Mouse (Mus musculus): ENCODE measurements around the gene Il17rc. TPM values are rescaled to one million over a fixed set of nuclear protein-coding genes. Genes with fewer than 3 reads are reported as not detected.

Il17rc gene
- total and polyA plus RNA-seq, 2 experiments from 2014 or later = 5.2 to 9.0 TPM

DNA sequence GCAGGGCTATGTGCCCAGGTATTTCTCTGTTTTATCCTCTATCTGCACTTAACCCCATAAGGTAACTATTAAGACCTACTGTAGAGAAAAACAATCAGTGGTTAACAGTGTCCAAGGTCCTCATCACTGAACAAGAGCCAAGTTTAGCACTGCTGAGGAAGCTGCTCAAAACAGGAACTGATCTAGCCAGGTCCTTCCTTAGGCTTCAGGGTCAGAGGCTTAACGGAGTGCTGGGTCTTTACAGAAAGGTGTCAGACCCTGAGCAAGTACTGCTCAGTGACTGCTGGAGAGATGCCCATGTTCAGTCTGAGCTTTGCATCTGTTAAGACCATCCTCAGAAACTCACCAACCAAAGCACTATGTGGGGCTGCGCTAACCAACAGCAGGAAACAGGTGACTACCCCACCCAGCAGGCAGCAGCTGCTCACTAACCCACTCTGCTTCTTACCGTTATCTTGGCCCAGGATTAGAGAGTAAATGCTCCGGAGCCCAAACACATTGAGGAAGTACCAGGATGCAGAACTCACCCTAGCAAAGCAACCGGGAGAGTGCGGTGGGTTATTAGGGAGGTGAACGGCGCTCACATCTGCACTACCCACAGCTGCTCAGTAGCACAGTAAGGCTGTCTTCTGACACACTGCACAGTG, 46.3 kb downstream of the Il17rc start:
- 90% methylated on average over 8 of the region's 8 CpGs for WGBS
- Histone ChIP-seq H3K4me1 (ENCODE audit: insufficient read depth, low read length) (no peaks in the 10 kb centered on the region), H3K27ac (no peak overlapping the region), H3K27me3 (ENCODE audit: insufficient read depth, low read length) (no peaks in the 10 kb centered on the region), H3K9ac (replicated peaks; ENCODE audit: low read length) (no peak overlapping the region), H3K36me3 (ENCODE audit: insufficient read depth, low read length) (peaks cover 81% of the 10 kb centered on the region), H3K9me3 (ENCODE audit: low read length) (no peaks in the 10 kb centered on the region), H3K4me3 (ENCODE audit: low read length) (no peak overlapping the region), H3K4me2 (ENCODE audit: low read depth, low read length) (no peak overlapping the region)
- no peak for DNase-seq (ENCODE audit: low spot score)
- no peak for TF ChIP-seq CTCF (IDR thresholded peaks at IDR 0.05; ENCODE audit: low read depth)
- ATAC-seq = no peak

DNA sequence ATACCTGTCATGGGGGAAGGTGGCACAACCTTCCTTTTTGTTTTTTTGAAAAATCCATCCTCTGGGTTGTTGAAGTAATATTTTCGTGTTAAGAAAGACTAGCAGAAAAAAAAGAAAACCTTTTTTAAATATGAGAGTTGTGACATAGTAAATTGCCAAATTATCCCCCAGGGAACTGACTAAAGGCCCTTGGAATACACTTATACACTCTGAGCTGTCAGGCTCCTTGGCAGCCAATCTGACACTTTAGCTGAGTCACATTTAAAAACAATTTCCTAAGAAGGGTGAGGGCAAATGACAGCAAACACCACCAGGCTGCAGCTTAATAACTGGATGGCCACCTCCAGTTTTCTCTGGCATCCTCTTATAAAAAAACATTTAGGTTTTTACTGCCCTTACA, 51.1 kb downstream of the Il17rc start:
- Histone ChIP-seq H3K4me3 (ENCODE audit: low read length) (no peak overlapping the region), H3K27me3 (ENCODE audit: insufficient read depth, low read length) (no peaks in the 10 kb centered on the region), H3K9me3 (ENCODE audit: low read length) (no peaks in the 10 kb centered on the region), H3K36me3 (ENCODE audit: insufficient read depth, low read length) (peaks cover 56% of the 10 kb centered on the region), H3K4me2 (ENCODE audit: low read depth, low read length) (no peak overlapping the region), H3K27ac (no peak overlapping the region), H3K9ac (replicated peaks; ENCODE audit: low read length) (no peak overlapping the region), H3K4me1 (ENCODE audit: insufficient read depth, low read length) (no peaks in the 10 kb centered on the region)
- WGBS = 88% methylated on average over 1 of the region's 1 CpGs
- ATAC-seq (no peak), DNase-seq (ENCODE audit: low spot score) (no peak)
- no peak for TF ChIP-seq CTCF (IDR thresholded peaks at IDR 0.05; ENCODE audit: low read depth)

- Histone ChIP-seq H3K4me3 (ENCODE audit: low read length) (no peak overlapping the region), H3K27ac (no peak overlapping the region), H3K4me2 (ENCODE audit: low read depth, low read length) (no peak overlapping the region), H3K36me3 (ENCODE audit: insufficient read depth, low read length) (peaks cover 45% of the 10 kb centered on the region), H3K4me1 (ENCODE audit: insufficient read depth, low read length) (no peaks in the 10 kb centered on the region), H3K27me3 (ENCODE audit: insufficient read depth, low read length) (no peaks in the 10 kb centered on the region), H3K9me3 (ENCODE audit: low read length) (no peaks in the 10 kb centered on the region), H3K9ac (replicated peaks; ENCODE audit: low read length) (no peak overlapping the region)
- 88% methylated on average over 8 of the region's 8 CpGs for WGBS
- DNase-seq (ENCODE audit: low spot score) = no peak
- no peak for TF ChIP-seq CTCF (IDR thresholded peaks at IDR 0.05; ENCODE audit: low read depth)
- no peak for ATAC-seq
Measured at GRCm38 (mm10) chr6:113523420-113523819, 52.2 kb downstream of the Il17rc start.

GRCm38 (mm10) chr6:113530932-113531839, 60.0 kb downstream of the Il17rc start, which contains the start of the genes Emc3 and Fancd2:
TSS of gene Emc3 (minus strand) at chr6:113531652.
TSS of gene Fancd2 (plus strand) at chr6:113531682.
- ATAC-seq (peak; percentile 96), DNase-seq (ENCODE audit: low spot score) (peak; percentile 94)
- H3K9me3 ChIP-seq (ENCODE audit: low read length) = no peaks in the 10 kb centered on the region
- H3K9ac ChIP-seq (replicated peaks; ENCODE audit: low read length) = peak within 1 kb of the TSS; percentile 79
- peaks cover 5% of the 10 kb centered on the region for H3K4me1 ChIP-seq (ENCODE audit: insufficient read depth, low read length)
- H3K27ac ChIP-seq = peak within 1 kb of the TSS; percentile 80
- no peaks in the 10 kb centered on the region for H3K36me3 ChIP-seq (ENCODE audit: insufficient read depth, low read length)
- under 1% methylated on average over 47 of the region's 47 CpGs for WGBS
- peak within 1 kb of the TSS; percentile 77 for H3K4me2 ChIP-seq (ENCODE audit: low read depth, low read length)
- H3K27me3 ChIP-seq (ENCODE audit: insufficient read depth, low read length) = no peaks in the 10 kb centered on the region
- peak within 1 kb of the TSS; percentile 91 for H3K4me3 ChIP-seq (ENCODE audit: low read length)
- TF ChIP-seq CTCF (IDR thresholded peaks at IDR 0.05; ENCODE audit: low read depth) = peak; percentile 18; the same call in 1 of the 2 replicates

- Histone ChIP-seq H3K4me1 (ENCODE audit: insufficient read depth, low read length) (peaks cover 5% of the 10 kb centered on the region), H3K9me3 (ENCODE audit: low read length) (no peaks in the 10 kb centered on the region), H3K27me3 (ENCODE audit: insufficient read depth, low read length) (no peaks in the 10 kb centered on the region), H3K9ac (replicated peaks; ENCODE audit: low read length) (no peak overlapping the region; the same call in 1 of the 2 replicates), H3K4me2 (ENCODE audit: low read depth, low read length) (peak overlapping the region; percentile 77), H3K4me3 (ENCODE audit: low read length) (peak overlapping the region; percentile 91), H3K36me3 (ENCODE audit: insufficient read depth, low read length) (no peaks in the 10 kb centered on the region), H3K27ac (no peak overlapping the region)
- ATAC-seq = no peak
- no peak for TF ChIP-seq CTCF (IDR thresholded peaks at IDR 0.05; ENCODE audit: low read depth)
- DNase-seq (ENCODE audit: low spot score) = no peak
- 9% methylated on average over 7 of the region's 7 CpGs for WGBS
Measured at GRCm38 (mm10) chr6:113531840-113532404, 60.7 kb downstream of the Il17rc start.

Small RNA genes lying within 50 kb of the gene (microRNA-seq; reads per million reads assigned to microRNA genes)
- 0 reads per million in 2 experiments for gene Gm23365
- gene Gm24387 = 0 reads per million in 2 experiments

Other genes starting within 250 kb of the Il17rc start
- gene Mtmr14, start 233.6 kb upstream of the Il17rc start, total RNA-seq (2014; rRNA removed) = 48.9 and 49.8 TPM in 2 replicates
- 29.1 and 34.8 TPM in 2 replicates for gene Mtmr14, start 233.6 kb upstream of the Il17rc start, polyA plus RNA-seq (2015; fragmentation: Nextera tagmentation; extraction: Ambion mirVana)
- gene Cpne9, start 189.1 kb upstream of the Il17rc start, total RNA-seq (2014; rRNA removed) = 4.2 and 16.9 TPM in 2 replicates
- 16.1 and 18.6 TPM in 2 replicates for gene Cpne9, start 189.1 kb upstream of the Il17rc start, polyA plus RNA-seq (2015; fragmentation: Nextera tagmentation; extraction: Ambion mirVana)
- gene Brpf1, start 164.3 kb upstream of the Il17rc start, total RNA-seq (2014; rRNA removed) = 34.4 and 34.6 TPM in 2 replicates
- gene Brpf1, start 164.3 kb upstream of the Il17rc start, polyA plus RNA-seq (2015; fragmentation: Nextera tagmentation; extraction: Ambion mirVana) = 12.3 and 12.8 TPM in 2 replicates
- 14.6 and 17.9 TPM in 2 replicates for gene Ogg1, start 144.5 kb upstream of the Il17rc start, total RNA-seq (2014; rRNA removed)
- gene Ogg1, start 144.5 kb upstream of the Il17rc start, polyA plus RNA-seq (2015; fragmentation: Nextera tagmentation; extraction: Ambion mirVana) = 8.6 and 8.9 TPM in 2 replicates
- gene Camk1, start 127.4 kb upstream of the Il17rc start, total RNA-seq (2014; rRNA removed) = 96.5 and 105 TPM in 2 replicates
- 109 and 111 TPM in 2 replicates for gene Camk1, start 127.4 kb upstream of the Il17rc start, polyA plus RNA-seq (2015; fragmentation: Nextera tagmentation; extraction: Ambion mirVana)
- gene Tada3, start 93.5 kb upstream of the Il17rc start, total RNA-seq (2014; rRNA removed) = 26.2 and 33.1 TPM in 2 replicates
- gene Tada3, start 93.5 kb upstream of the Il17rc start, polyA plus RNA-seq (2015; fragmentation: Nextera tagmentation; extraction: Ambion mirVana) = 57.5 and 61.8 TPM in 2 replicates
- 178 and 195 TPM in 2 replicates for gene Arpc4, start 93.3 kb upstream of the Il17rc start, total RNA-seq (2014; rRNA removed)
- 475 and 479 TPM in 2 replicates for gene Arpc4, start 93.3 kb upstream of the Il17rc start, polyA plus RNA-seq (2015; fragmentation: Nextera tagmentation; extraction: Ambion mirVana)
- 11.9 and 13.1 TPM in 2 replicates for gene Ttll3, start 82.2 kb upstream of the Il17rc start, total RNA-seq (2014; rRNA removed)
- gene Ttll3, start 82.2 kb upstream of the Il17rc start, polyA plus RNA-seq (2015; fragmentation: Nextera tagmentation; extraction: Ambion mirVana) = 10.3 and 11.6 TPM in 2 replicates
- gene Rpusd3, start 52.1 kb upstream of the Il17rc start, total RNA-seq (2014; rRNA removed) = 20.8 and 23.6 TPM in 2 replicates
- gene Rpusd3, start 52.1 kb upstream of the Il17rc start, polyA plus RNA-seq (2015; fragmentation: Nextera tagmentation; extraction: Ambion mirVana) = 24.2 and 27.3 TPM in 2 replicates
- not detected in 2 replicates for gene Cidec, start 35.7 kb upstream of the Il17rc start, total RNA-seq (2014; rRNA removed)
- not detected in 2 replicates for gene Cidec, start 35.7 kb upstream of the Il17rc start, polyA plus RNA-seq (2015; fragmentation: Nextera tagmentation; extraction: Ambion mirVana)
- gene Jagn1, start 28.9 kb upstream of the Il17rc start, total RNA-seq (2014; rRNA removed) = 48.6 and 57.9 TPM in 2 replicates
- gene Jagn1, start 28.9 kb upstream of the Il17rc start, polyA plus RNA-seq (2015; fragmentation: Nextera tagmentation; extraction: Ambion mirVana) = 80.2 and 82.3 TPM in 2 replicates
- 0.10 TPM in 1 of 2 replicates, not detected in the other for gene Il17re, start 12.9 kb upstream of the Il17rc start, total RNA-seq (2014; rRNA removed)
- 0.48 and 0.75 TPM in 2 replicates for gene Il17re, start 12.9 kb upstream of the Il17rc start, polyA plus RNA-seq (2015; fragmentation: Nextera tagmentation; extraction: Ambion mirVana)
- 41.6 and 51.1 TPM in 2 replicates for gene Creld1, start 11.9 kb downstream of the Il17rc start, total RNA-seq (2014; rRNA removed)
- gene Creld1, start 11.9 kb downstream of the Il17rc start, polyA plus RNA-seq (2015; fragmentation: Nextera tagmentation; extraction: Ambion mirVana) = 60.2 and 65.0 TPM in 2 replicates
- 40.4 and 41.7 TPM in 2 replicates for gene Prrt3, start 30.5 kb downstream of the Il17rc start, total RNA-seq (2014; rRNA removed)
- gene Prrt3, start 30.5 kb downstream of the Il17rc start, polyA plus RNA-seq (2015; fragmentation: Nextera tagmentation; extraction: Ambion mirVana) = 15.7 and 15.8 TPM in 2 replicates
- 81.0 and 86.8 TPM in 2 replicates for gene Emc3, start 60.2 kb downstream of the Il17rc start, total RNA-seq (2014; rRNA removed)
- gene Emc3, start 60.2 kb downstream of the Il17rc start, polyA plus RNA-seq (2015; fragmentation: Nextera tagmentation; extraction: Ambion mirVana) = 120 and 124 TPM in 2 replicates
- 3.8 and 4.5 TPM in 2 replicates for gene Fancd2, start 60.3 kb downstream of the Il17rc start, total RNA-seq (2014; rRNA removed)
- 2.1 and 2.7 TPM in 2 replicates for gene Fancd2, start 60.3 kb downstream of the Il17rc start, polyA plus RNA-seq (2015; fragmentation: Nextera tagmentation; extraction: Ambion mirVana)
- 0.54 TPM in 1 of 2 replicates, not detected in the other for gene Fancd2os, start 129.3 kb downstream of the Il17rc start, total RNA-seq (2014; rRNA removed)
- not detected in 2 replicates for gene Fancd2os, start 129.3 kb downstream of the Il17rc start, polyA plus RNA-seq (2015; fragmentation: Nextera tagmentation; extraction: Ambion mirVana)
- gene Brk1, start 133.3 kb downstream of the Il17rc start, total RNA-seq (2014; rRNA removed) = 179 and 211 TPM in 2 replicates
- 295 TPM in 2 replicates for gene Brk1, start 133.3 kb downstream of the Il17rc start, polyA plus RNA-seq (2015; fragmentation: Nextera tagmentation; extraction: Ambion mirVana)
- gene Vhl, start 152.5 kb downstream of the Il17rc start, total RNA-seq (2014; rRNA removed) = 95.7 and 95.9 TPM in 2 replicates
- gene Vhl, start 152.5 kb downstream of the Il17rc start, polyA plus RNA-seq (2015; fragmentation: Nextera tagmentation; extraction: Ambion mirVana) = 65.4 and 66.8 TPM in 2 replicates
- 12.1 and 13.9 TPM in 2 replicates for gene Irak2, start 167.0 kb downstream of the Il17rc start, total RNA-seq (2014; rRNA removed)
- 4.6 and 4.8 TPM in 2 replicates for gene Irak2, start 167.0 kb downstream of the Il17rc start, polyA plus RNA-seq (2015; fragmentation: Nextera tagmentation; extraction: Ambion mirVana)
- 52.2 and 55.5 TPM in 2 replicates for gene Tatdn2, start 225.6 kb downstream of the Il17rc start, total RNA-seq (2014; rRNA removed)
- 0.89 and 1.6 TPM in 2 replicates for gene Tatdn2, start 225.6 kb downstream of the Il17rc start, polyA plus RNA-seq (2015; fragmentation: Nextera tagmentation; extraction: Ambion mirVana)
- not detected in 2 replicates for gene Ghrl, start 248.5 kb downstream of the Il17rc start, total RNA-seq (2014; rRNA removed)
- gene Ghrl, start 248.5 kb downstream of the Il17rc start, polyA plus RNA-seq (2015; fragmentation: Nextera tagmentation; extraction: Ambion mirVana) = 0.28 and 0.51 TPM in 2 replicates

Measured in hindbrain, postnatal 0 days (tissue).